Mouse (Mus musculus): ENCODE measurements around the gene Cox14. TPM values are rescaled to one million over a fixed set of nuclear protein-coding genes. Genes with fewer than 3 reads are reported as not detected.
A peak's percentile ranks its signal among the peaks of the same experiment; 100 is the strongest.
"Not testable (repeated sequence)": the region's sequence is repeated elsewhere in the genome, so short reads cannot be mapped to it uniquely, and the experiment has no call there.

Gene Cox14
- polyA plus RNA-seq, 1 experiment from 2014 or later: 122 TPM

- H3K9ac ChIP-seq (replicated peaks; ENCODE audit: low read length): no peak overlapping the region
- H3K27me3 ChIP-seq (ENCODE audit: control insufficient read depth, insufficient read depth, low read length): no peaks in the 10 kb centered on the region; the same call in 1 of the 2 replicates
- no peaks in the 10 kb centered on the region for H3K4me1 ChIP-seq (ENCODE audit: control insufficient read depth, insufficient read depth, low read length)
- H3K27ac ChIP-seq (replicated peaks; ENCODE audit: low read depth, low read length): no peak overlapping the region
- H3K36me3 ChIP-seq (replicated peaks; ENCODE audit: control insufficient read depth, insufficient read depth, low read depth, low read length): no peaks in the 10 kb centered on the region
- WGBS: 58% methylated on average over 9 of the region's 9 CpGs
- H3K4me3 ChIP-seq (ENCODE audit: low read depth, low read length): no peak overlapping the region
- no peak overlapping the region for H3K4me2 ChIP-seq (ENCODE audit: low read depth, low read length)
- ATAC-seq (replicated peaks; ENCODE audit: insufficient number of reproducible peaks, low FRiP score, low TSS enrichment, low read depth): no peak
- no peak for DNase-seq (ENCODE audit: low spot score)
- H3K9me3 ChIP-seq (replicated peaks; ENCODE audit: control insufficient read depth, low read length): no peaks in the 10 kb centered on the region
These were observed 33.4 kb upstream of the Cox14 start for GRCm38 (mm10) chr15:99691976-99692375.

- no peak overlapping the region for H3K4me3 ChIP-seq (ENCODE audit: low read depth, low read length)
- no peaks in the 10 kb centered on the region for H3K9me3 ChIP-seq (replicated peaks; ENCODE audit: control insufficient read depth, low read length)
- no peaks in the 10 kb centered on the region for H3K36me3 ChIP-seq (replicated peaks; ENCODE audit: control insufficient read depth, insufficient read depth, low read depth, low read length)
- H3K4me1 ChIP-seq (ENCODE audit: control insufficient read depth, insufficient read depth, low read length): no peaks in the 10 kb centered on the region
- H3K27me3 ChIP-seq (ENCODE audit: control insufficient read depth, insufficient read depth, low read length): no peaks in the 10 kb centered on the region; the same call in 1 of the 2 replicates
- ATAC-seq (replicated peaks; ENCODE audit: insufficient number of reproducible peaks, low FRiP score, low TSS enrichment, low read depth): no peak
- no peak overlapping the region for H3K4me2 ChIP-seq (ENCODE audit: low read depth, low read length)
- no peak overlapping the region for H3K9ac ChIP-seq (replicated peaks; ENCODE audit: low read length)
- no peak overlapping the region for H3K27ac ChIP-seq (replicated peaks; ENCODE audit: low read depth, low read length)
- peak; percentile 50 for DNase-seq (ENCODE audit: low spot score)
- WGBS: 11% methylated on average over 2 of the region's 2 CpGs
These were observed 28.1 kb upstream of the Cox14 start for GRCm38 (mm10) chr15:99697309-99697708.

DNA sequence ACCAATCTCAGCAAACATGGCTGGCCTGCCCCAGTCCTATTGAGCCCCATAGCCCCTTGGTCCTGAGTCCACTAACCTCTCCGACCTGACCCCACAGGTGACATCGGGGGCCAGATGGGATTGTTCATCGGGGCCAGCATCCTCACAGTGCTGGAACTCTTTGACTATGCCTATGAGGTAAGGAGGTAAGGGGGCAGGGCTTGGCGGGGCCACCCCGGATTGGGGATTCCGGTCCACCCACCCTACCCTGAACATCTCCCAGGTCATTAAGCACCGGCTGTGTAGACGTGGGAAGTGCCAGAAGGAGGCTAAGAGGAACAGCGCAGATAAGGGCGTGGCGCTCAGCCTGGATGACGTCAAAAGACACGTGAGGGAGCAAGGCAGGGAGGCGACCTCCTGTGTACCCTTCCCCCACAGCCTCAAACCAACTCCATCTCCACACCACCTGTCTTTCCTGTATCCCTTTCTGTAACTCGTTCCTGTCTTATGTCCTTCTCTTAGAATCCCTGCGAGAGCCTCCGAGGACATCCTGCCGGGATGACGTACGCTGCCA lies 26.8 kb upstream of the Cox14 start:
- DNase-seq (ENCODE audit: low spot score) (no peak), ATAC-seq (replicated peaks; ENCODE audit: insufficient number of reproducible peaks, low FRiP score, low TSS enrichment, low read depth) (no peak)
- WGBS: 31% methylated on average over 20 of the region's 20 CpGs
- Histone ChIP-seq H3K9ac (replicated peaks; ENCODE audit: low read length) (no peak overlapping the region), H3K4me3 (ENCODE audit: low read depth, low read length) (no peak overlapping the region), H3K4me1 (ENCODE audit: control insufficient read depth, insufficient read depth, low read length) (no peaks in the 10 kb centered on the region; the same call in 1 of the 2 replicates), H3K36me3 (replicated peaks; ENCODE audit: control insufficient read depth, insufficient read depth, low read depth, low read length) (no peaks in the 10 kb centered on the region), H3K4me2 (ENCODE audit: low read depth, low read length) (no peak overlapping the region), H3K27me3 (ENCODE audit: control insufficient read depth, insufficient read depth, low read length) (no peaks in the 10 kb centered on the region; the same call in 1 of the 2 replicates), H3K27ac (replicated peaks; ENCODE audit: low read depth, low read length) (no peak overlapping the region), H3K9me3 (replicated peaks; ENCODE audit: control insufficient read depth, low read length) (no peaks in the 10 kb centered on the region)

GRCm38 (mm10) chr15:99699715-99700114 lies 25.7 kb upstream of the Cox14 start:
- Histone ChIP-seq H3K4me3 (ENCODE audit: low read depth, low read length) (no peak overlapping the region), H3K27me3 (ENCODE audit: control insufficient read depth, insufficient read depth, low read length) (no peaks in the 10 kb centered on the region; the same call in 1 of the 2 replicates), H3K9me3 (replicated peaks; ENCODE audit: control insufficient read depth, low read length) (no peaks in the 10 kb centered on the region), H3K9ac (replicated peaks; ENCODE audit: low read length) (no peak overlapping the region), H3K4me2 (ENCODE audit: low read depth, low read length) (no peak overlapping the region), H3K36me3 (replicated peaks; ENCODE audit: control insufficient read depth, insufficient read depth, low read depth, low read length) (peaks cover 3% of the 10 kb centered on the region; the same call in 1 of the 2 replicates), H3K4me1 (ENCODE audit: control insufficient read depth, insufficient read depth, low read length) (no peaks in the 10 kb centered on the region; the same call in none of the 2 replicates), H3K27ac (replicated peaks; ENCODE audit: low read depth, low read length) (no peak overlapping the region)
- ATAC-seq (replicated peaks; ENCODE audit: insufficient number of reproducible peaks, low FRiP score, low TSS enrichment, low read depth) (no peak), DNase-seq (ENCODE audit: low spot score) (no peak)
- 85% methylated on average over 10 of the region's 10 CpGs for WGBS

- 84% methylated on average over 18 of the region's 18 CpGs for WGBS
- peaks cover 6% of the 10 kb centered on the region; the same call in 1 of the 2 replicates for H3K36me3 ChIP-seq (replicated peaks; ENCODE audit: control insufficient read depth, insufficient read depth, low read depth, low read length)
These were observed 25.0 kb upstream of the Cox14 start for GRCm38 (mm10) chr15:99700219-99701106.

GRCm38 (mm10) chr15:99701640-99701998 lies 23.8 kb upstream of the Cox14 start:
- Histone ChIP-seq H3K36me3 (replicated peaks; ENCODE audit: control insufficient read depth, insufficient read depth, low read depth, low read length) (peaks cover 14% of the 10 kb centered on the region), H3K4me2 (ENCODE audit: low read depth, low read length) (peak overlapping the region; percentile 25; the same call in 1 of the 2 replicates), H3K9ac (replicated peaks; ENCODE audit: low read length) (peak overlapping the region; percentile 98), H3K4me3 (ENCODE audit: low read depth, low read length) (peak overlapping the region; percentile 80)
- H3K9me3 ChIP-seq (replicated peaks; ENCODE audit: control insufficient read depth, low read length); H3K27me3 ChIP-seq (ENCODE audit: control insufficient read depth, insufficient read depth, low read length); ATAC-seq (replicated peaks; ENCODE audit: insufficient number of reproducible peaks, low FRiP score, low TSS enrichment, low read depth); DNase-seq (ENCODE audit: low spot score); H3K4me1 ChIP-seq (ENCODE audit: control insufficient read depth, insufficient read depth, low read length); H3K27ac ChIP-seq (replicated peaks; ENCODE audit: low read depth, low read length): not testable (repeated sequence)
- WGBS: 49% methylated on average over 16 of the region's 16 CpGs

More at GRCm38 (mm10) chr15:99700219-99701106, 25.0 kb upstream of the Cox14 start:
- DNase-seq (ENCODE audit: low spot score) (no peak), ATAC-seq (replicated peaks; ENCODE audit: insufficient number of reproducible peaks, low FRiP score, low TSS enrichment, low read depth) (no peak)
- Histone ChIP-seq H3K9ac (replicated peaks; ENCODE audit: low read length) (no peak overlapping the region), H3K4me1 (ENCODE audit: control insufficient read depth, insufficient read depth, low read length) (no peaks in the 10 kb centered on the region; the same call in none of the 2 replicates), H3K9me3 (replicated peaks; ENCODE audit: control insufficient read depth, low read length) (no peaks in the 10 kb centered on the region), H3K4me3 (ENCODE audit: low read depth, low read length) (no peak overlapping the region), H3K27me3 (ENCODE audit: control insufficient read depth, insufficient read depth, low read length) (no peaks in the 10 kb centered on the region; the same call in 1 of the 2 replicates), H3K27ac (replicated peaks; ENCODE audit: low read depth, low read length) (no peak overlapping the region), H3K4me2 (ENCODE audit: low read depth, low read length) (no peak overlapping the region)

- H3K4me2 ChIP-seq (ENCODE audit: low read depth, low read length): peak within 1 kb of the TSS; percentile 65
- peak within 1 kb of the TSS; percentile 80 for H3K4me3 ChIP-seq (ENCODE audit: low read depth, low read length)
- no peaks in the 10 kb centered on the region; the same call in none of the 2 replicates for H3K4me1 ChIP-seq (ENCODE audit: control insufficient read depth, insufficient read depth, low read length)
- peak within 1 kb of the TSS; percentile 95 for H3K27ac ChIP-seq (replicated peaks; ENCODE audit: low read depth, low read length)
- no peaks in the 10 kb centered on the region for H3K27me3 ChIP-seq (ENCODE audit: control insufficient read depth, insufficient read depth, low read length)
- peaks cover 14% of the 10 kb centered on the region for H3K36me3 ChIP-seq (replicated peaks; ENCODE audit: control insufficient read depth, insufficient read depth, low read depth, low read length)
- ATAC-seq (replicated peaks; ENCODE audit: insufficient number of reproducible peaks, low FRiP score, low TSS enrichment, low read depth) (peak; percentile 95), DNase-seq (ENCODE audit: low spot score) (peak; percentile 96)
- under 1% methylated on average over 71 of the region's 71 CpGs for WGBS
- H3K9ac ChIP-seq (replicated peaks; ENCODE audit: low read length): peak within 1 kb of the TSS; percentile 98
- no peaks in the 10 kb centered on the region for H3K9me3 ChIP-seq (replicated peaks; ENCODE audit: control insufficient read depth, low read length)
These were observed 23.2 kb upstream of the Cox14 start, which contains the start of gene Smarcd1 for GRCm38 (mm10) chr15:99701999-99702900. Gene Smarcd1 (plus strand): TSS chr15:99702129.
